Mouse (Mus musculus) stomach, postnatal 0 days (tissue): ENCODE measurements around the gene Brinp1. TPM values are rescaled to one million over a fixed set of nuclear protein-coding genes. Genes with fewer than 3 reads are reported as not detected.

Source experiments
- ATAC-seq: fragments of 200-750 bp; cut with Nextera tagmentation; 2 replicates; pipeline ENCODE4 v1.8.0; 2017; ENCODE audit not compliant: low FRiP score, low TSS enrichment
- DNase-seq: peaks from one replicate; pipeline ENCODE4 v3.0.0-alpha.2; 2016; ENCODE audit warnings: low spot score
- H3K27ac ChIP-seq: fragments of 300-500 bp; sonication (generic); replicated peaks from 2 replicates; pipeline ENCODE4 v1.5.1; 2014; ENCODE audit warnings: mild to moderate bottlenecking, control low read depth
- H3K27me3 ChIP-seq: fragments of 300-500 bp; sonication (generic); 2 replicates; pipeline ENCODE4 v1.6.1; 2014; ENCODE audit warnings: low read length; ENCODE audit not compliant: control insufficient read depth, insufficient read depth
- H3K36me3 ChIP-seq: fragments of 300-500 bp; sonication (generic); 2 replicates; pipeline ENCODE4 v1.6.1; 2014; ENCODE audit warnings: low read length, mixed read lengths; ENCODE audit not compliant: control insufficient read depth, insufficient read depth
- H3K4me1 ChIP-seq: fragments of 300-500 bp; sonication (generic); replicated peaks from 2 replicates; pipeline ENCODE4 v1.6.1; 2014; ENCODE audit warnings: antibody characterized with exemption; ENCODE audit not compliant: control insufficient read depth, insufficient read depth
- H3K4me2 ChIP-seq: fragments of 300-500 bp; sonication (generic); replicated peaks from 2 replicates; pipeline ENCODE4 v1.6.1; 2014; ENCODE audit warnings: low read depth, mild to moderate bottlenecking, control low read depth, moderate library complexity
- H3K4me3 ChIP-seq: fragments of 300-500 bp; sonication (generic); 2 replicates; pipeline ENCODE4 v1.5.1; 2014; ENCODE audit warnings: low read depth, low read length, control low read depth
- H3K9ac ChIP-seq: fragments of 300-500 bp; sonication (generic); 2 replicates; pipeline ENCODE4 v1.6.1; 2014; ENCODE audit warnings: mild to moderate bottlenecking, low read length, control low read depth, mixed read lengths
- H3K9me3 ChIP-seq: fragments of 300-500 bp; sonication (generic); 2 replicates; pipeline ENCODE4 v1.6.1; 2016; ENCODE audit warnings: low read length; ENCODE audit not compliant: control insufficient read depth
- CTCF ChIP-seq: IDR thresholded peaks from 2 replicates; pipeline ENCODE4 v1.5.1; 2016; ENCODE audit warnings: antibody characterized with exemption, low read depth, mild to moderate bottlenecking, moderate library complexity
- EP300 ChIP-seq: optimal IDR thresholded peaks from 2 replicates; pipeline ENCODE3; 2016; ENCODE audit warnings: antibody characterized with exemption
- WGBS: fragments of 180-500 bp; shearing (Covaris S2); extraction: QIAGEN DNeasy Blood & Tissue Kit; methylation state at CpG from one replicate; pipeline ENCODE4 v1.1.7; 2014; 5-methylcytosine and 5-hydroxymethylcytosine counted together
- polyA plus RNA-seq: library from polyadenylated mRNA; unstranded; fragments of >200 nt; fragmentation: Nextera tagmentation; extraction: Ambion mirVana; gene quantifications from 2 replicates; pipeline ENCODE4 v1.2.1, GENCODE M21; 2015

The Brinp1 gene
- polyA plus RNA-seq, 1 experiment from 2014 or later: 1.1 TPM

GRCm38 (mm10) chr4:68910942-68911341 lies 43.3 kb downstream of the Brinp1 start:
- ATAC-seq (no peak), DNase-seq (no peak)
- Histone ChIP-seq H3K4me2 (no peak overlapping the region), H3K9ac (no peak overlapping the region), H3K4me3 (no peak overlapping the region), H3K27me3 (no peaks in the 10 kb centered on the region), H3K36me3 (no peaks in the 10 kb centered on the region), H3K27ac (no peak overlapping the region), H3K4me1 (no peaks in the 10 kb centered on the region), H3K9me3 (no peaks in the 10 kb centered on the region)
- 38% methylated on average over 3 of the region's 3 CpGs for WGBS
- TF ChIP-seq EP300 (no peak), CTCF (no peak)

GRCm38 (mm10) chr4:68906417-68907210 lies 47.6 kb downstream of the Brinp1 start:
- TF ChIP-seq EP300 (no peak), CTCF (no peak)
- no peak overlapping the region for H3K27ac ChIP-seq
- no peaks in the 10 kb centered on the region for H3K9me3 ChIP-seq
- H3K4me1 ChIP-seq: no peaks in the 10 kb centered on the region
- ATAC-seq (no peak), DNase-seq (no peak)
- H3K27me3 ChIP-seq: no peaks in the 10 kb centered on the region
- no peak overlapping the region for H3K9ac ChIP-seq
- H3K36me3 ChIP-seq: no peaks in the 10 kb centered on the region
- no peak overlapping the region for H3K4me2 ChIP-seq
- no peak overlapping the region for H3K4me3 ChIP-seq
- WGBS: 67% methylated on average over 11 of the region's 11 CpGs

- TF ChIP-seq EP300: no peak
- TF ChIP-seq CTCF: no peak
- no peaks in the 10 kb centered on the region for H3K36me3 ChIP-seq
- no peak overlapping the region for H3K4me2 ChIP-seq
These were observed 63.7 kb downstream of the Brinp1 start for GRCm38 (mm10) chr4:68890526-68890925.

GRCm38 (mm10) chr4:68886276-68886675 lies 67.9 kb downstream of the Brinp1 start:
- Histone ChIP-seq H3K9ac (no peak overlapping the region), H3K4me3 (no peak overlapping the region), H3K4me1 (no peaks in the 10 kb centered on the region), H3K9me3 (no peaks in the 10 kb centered on the region), H3K36me3 (no peaks in the 10 kb centered on the region), H3K27me3 (no peaks in the 10 kb centered on the region), H3K27ac (no peak overlapping the region), H3K4me2 (no peak overlapping the region)
- TF ChIP-seq CTCF: no peak
- TF ChIP-seq EP300: no peak
- ATAC-seq (no peak), DNase-seq (no peak)
- 85% methylated on average over 2 of the region's 2 CpGs for WGBS

More at GRCm38 (mm10) chr4:68890526-68890925, 63.7 kb downstream of the Brinp1 start:
- Histone ChIP-seq H3K9ac (no peak overlapping the region), H3K27me3 (no peaks in the 10 kb centered on the region), H3K4me1 (no peaks in the 10 kb centered on the region), H3K4me3 (no peak overlapping the region), H3K9me3 (no peaks in the 10 kb centered on the region), H3K27ac (no peak overlapping the region)
- DNase-seq (no peak), ATAC-seq (no peak)
- WGBS: 74% methylated on average over 4 of the region's 4 CpGs

- Histone ChIP-seq H3K9ac (no peak overlapping the region), H3K4me3 (no peak overlapping the region), H3K36me3 (no peaks in the 10 kb centered on the region), H3K27me3 (no peaks in the 10 kb centered on the region), H3K9me3 (no peaks in the 10 kb centered on the region), H3K27ac (no peak overlapping the region), H3K4me1 (no peaks in the 10 kb centered on the region), H3K4me2 (no peak overlapping the region)
- ATAC-seq (no peak), DNase-seq (no peak)
- TF ChIP-seq CTCF (no peak), EP300 (no peak)
These were observed 82.2 kb downstream of the Brinp1 start for GRCm38 (mm10) chr4:68872028-68872427.

- H3K9ac ChIP-seq: no peak overlapping the region
- WGBS: 62% methylated on average over 4 of the region's 4 CpGs
- DNase-seq (no peak), ATAC-seq (no peak)
- TF ChIP-seq EP300 (no peak), CTCF (no peak)
- no peak overlapping the region for H3K4me2 ChIP-seq
- no peaks in the 10 kb centered on the region for H3K4me1 ChIP-seq
- no peaks in the 10 kb centered on the region for H3K9me3 ChIP-seq
- no peak overlapping the region for H3K27ac ChIP-seq
- no peaks in the 10 kb centered on the region for H3K27me3 ChIP-seq
- no peaks in the 10 kb centered on the region for H3K36me3 ChIP-seq
- H3K4me3 ChIP-seq: no peak overlapping the region
These were observed 88.9 kb downstream of the Brinp1 start for GRCm38 (mm10) chr4:68865135-68865767.
